Mouse (Mus musculus) cortical plate, adult 2 months (tissue): ENCODE measurements around the gene Eif3l. TPM values are rescaled to one million over a fixed set of nuclear protein-coding genes. Genes with fewer than 3 reads are reported as not detected.
"Not testable (repeated sequence)": the region's sequence is repeated elsewhere in the genome, so short reads cannot be mapped to it uniquely, and the experiment has no call there.

Experiments
- H3K27ac ChIP-seq: fragments of 200-500 bp; 2 replicates; pipeline ENCODE4 v1.5.1; 2012; ENCODE audit warnings: low read length, control low read depth, inconsistent platforms; ENCODE audit not compliant: insufficient read depth
- H3K4me1 ChIP-seq: fragments of 200-500 bp; 2 replicates; pipeline ENCODE4 v1.6.1; 2011; ENCODE audit warnings: low read length; ENCODE audit not compliant: control insufficient read depth, insufficient read depth
- H3K4me3 ChIP-seq: fragments of 200-500 bp; 2 replicates; pipeline ENCODE4 v1.5.1; 2011; ENCODE audit warnings: mild to moderate bottlenecking, low read length, control low read depth; ENCODE audit not compliant: insufficient read depth
- CTCF ChIP-seq: fragments of 200-500 bp; IDR thresholded peaks from 2 replicates; pipeline ENCODE4 v1.5.1; 2011; ENCODE audit warnings: mild to moderate bottlenecking, control low read depth, low read length; ENCODE audit not compliant: insufficient read depth; ENCODE audit errors: extremely low read depth
- POLR2A ChIP-seq: fragments of 200-500 bp; IDR thresholded peaks from 2 replicates; pipeline ENCODE4 v1.6.1; 2011; ENCODE audit warnings: mild to moderate bottlenecking, low read length, control low read depth; ENCODE audit not compliant: insufficient read depth; ENCODE audit errors: extremely low read depth
- polyA plus RNA-seq: library from polyadenylated mRNA; depleted of rRNA; stranded (reverse); fragments of >200 nt; gene quantifications from 2 replicates; pipeline ENCODE4 v1.2.3, GENCODE M21; 2012

Gene Eif3l
- polyA plus RNA-seq, 1 experiment, result 93.0 TPM

- H3K4me3 ChIP-seq, result peak overlapping the region; percentile 56
- peaks cover 7% of the 10 kb centered on the region; the same call in 1 of the 2 replicates for H3K4me1 ChIP-seq
- TF ChIP-seq POLR2A, result peak; percentile 66; the same call in 1 of the 2 replicates
- TF ChIP-seq CTCF, result no peak
- H3K27ac ChIP-seq, result no peak overlapping the region
Measured at GRCm38 (mm10) chr15:79030551-79031435, 44.2 kb upstream of the Eif3l start.

GRCm38 (mm10) chr15:79031908-79032307 is 43.1 kb upstream of the Eif3l start:
- not testable (repeated sequence) for H3K4me3 ChIP-seq, H3K27ac ChIP-seq, H3K4me1 ChIP-seq

DNA sequence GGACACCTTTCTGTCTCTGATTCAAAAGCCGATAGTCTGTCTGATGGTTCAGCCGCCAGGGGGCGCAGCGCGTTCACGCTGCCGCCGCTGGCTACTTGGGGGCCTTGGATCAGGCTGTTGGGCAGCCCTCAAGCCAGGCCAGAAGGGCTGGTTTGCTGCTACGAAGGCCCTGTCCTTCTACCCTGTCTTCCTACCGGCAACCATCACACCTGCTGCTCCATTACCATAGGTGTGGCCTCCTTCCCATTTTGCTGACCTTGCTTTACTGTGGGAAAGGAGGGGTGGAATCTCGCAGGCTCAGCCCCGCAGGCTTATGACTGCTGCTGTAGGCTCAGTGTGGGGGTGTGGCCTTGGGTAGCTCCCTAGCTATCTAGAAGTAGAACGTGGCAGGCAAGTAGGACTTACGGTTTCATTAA is 37.1 kb upstream of the Eif3l start:
- Histone ChIP-seq H3K4me3 (no peak overlapping the region), H3K4me1 (0 out of 2 replicates have a peak, but pooled peaks cover 2% of the 10 kb centered on the region)
- TF ChIP-seq CTCF (peak; percentile 67), POLR2A (no peak)

DNA sequence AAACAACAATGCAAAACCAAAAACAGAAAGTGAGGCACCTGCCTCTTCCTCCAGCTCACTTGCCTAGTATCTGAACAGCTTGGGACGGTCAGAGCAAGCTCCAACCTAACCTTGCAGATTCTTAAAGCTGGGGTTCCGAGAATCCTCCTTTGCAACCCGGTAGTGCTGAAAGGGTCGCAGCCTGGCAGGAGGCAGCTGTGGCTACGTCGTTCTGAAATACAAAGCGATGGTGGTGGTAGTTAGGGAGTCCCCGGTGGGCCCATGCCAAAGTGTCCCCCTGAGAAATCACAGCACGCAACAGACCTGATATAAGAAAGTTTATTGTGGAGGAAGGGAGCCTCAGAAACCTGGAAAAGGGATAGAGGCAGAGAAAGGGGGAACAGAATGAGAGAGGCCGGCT is 36.6 kb upstream of the Eif3l start:
- Histone ChIP-seq H3K27ac (no peak overlapping the region), H3K4me3 (no peak overlapping the region), H3K4me1 (0 out of 2 replicates have a peak, but pooled peaks cover 2% of the 10 kb centered on the region)
- TF ChIP-seq CTCF, result no peak

More for the DNA sequence above, 37.1 kb upstream of the Eif3l start:
- no peak overlapping the region for H3K27ac ChIP-seq

DNA sequence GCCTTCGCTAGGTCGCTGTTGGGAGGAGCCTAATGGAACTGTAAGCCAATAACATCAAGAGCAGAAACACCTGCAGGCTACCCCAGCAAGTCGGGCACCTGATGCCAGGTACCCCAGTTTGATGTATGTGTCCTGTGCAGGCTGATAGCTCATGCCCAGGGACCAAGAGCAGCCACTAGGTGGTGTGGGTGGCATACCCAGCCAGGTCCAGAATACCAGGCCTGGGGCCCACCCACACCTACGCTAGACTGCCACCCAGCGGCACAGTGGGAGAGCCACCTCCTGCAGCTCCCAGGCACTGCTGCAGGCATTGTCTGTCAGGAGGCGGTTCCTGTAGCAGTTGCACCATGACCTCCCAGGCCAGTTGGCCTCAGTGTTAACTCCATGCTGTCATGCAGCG is 36.1 kb upstream of the Eif3l start:
- Histone ChIP-seq H3K27ac (no peak overlapping the region), H3K4me1 (0 out of 2 replicates have a peak, but pooled peaks cover 2% of the 10 kb centered on the region), H3K4me3 (no peak overlapping the region)
- peak; percentile 63 for TF ChIP-seq CTCF
- no peak for TF ChIP-seq POLR2A

GRCm38 (mm10) chr15:79040501-79041416 is 34.2 kb upstream of the Eif3l start:
- Histone ChIP-seq H3K27ac (no peak overlapping the region), H3K4me3 (peak overlapping the region; percentile 4; the same call in 1 of the 2 replicates), H3K4me1 (0 out of 2 replicates have a peak, but pooled peaks cover 2% of the 10 kb centered on the region)
- no peak for TF ChIP-seq POLR2A
- TF ChIP-seq CTCF, result no peak

- peak within 1 kb of the TSS; percentile 54 for H3K4me3 ChIP-seq
- no peak within 1 kb of the TSS for H3K27ac ChIP-seq
- TF ChIP-seq CTCF (no peak), POLR2A (no peak)
- H3K4me1 ChIP-seq, result 0 out of 2 replicates have a peak, but pooled peaks cover 2% of the 10 kb centered on the region
Measured at GRCm38 (mm10) chr15:79041585-79041984, 33.4 kb upstream of the Eif3l start, which contains the start of gene Galr3. Gene Galr3, plus strand, starts transcription at chr15:79041885.

- TF ChIP-seq POLR2A (no peak), CTCF (no peak)
- Histone ChIP-seq H3K4me1 (0 out of 2 replicates have a peak, but pooled peaks cover 2% of the 10 kb centered on the region), H3K4me3 (peak overlapping the region; percentile 54), H3K27ac (no peak overlapping the region)
Measured at GRCm38 (mm10) chr15:79042721-79043491, 32.1 kb upstream of the Eif3l start.

DNA sequence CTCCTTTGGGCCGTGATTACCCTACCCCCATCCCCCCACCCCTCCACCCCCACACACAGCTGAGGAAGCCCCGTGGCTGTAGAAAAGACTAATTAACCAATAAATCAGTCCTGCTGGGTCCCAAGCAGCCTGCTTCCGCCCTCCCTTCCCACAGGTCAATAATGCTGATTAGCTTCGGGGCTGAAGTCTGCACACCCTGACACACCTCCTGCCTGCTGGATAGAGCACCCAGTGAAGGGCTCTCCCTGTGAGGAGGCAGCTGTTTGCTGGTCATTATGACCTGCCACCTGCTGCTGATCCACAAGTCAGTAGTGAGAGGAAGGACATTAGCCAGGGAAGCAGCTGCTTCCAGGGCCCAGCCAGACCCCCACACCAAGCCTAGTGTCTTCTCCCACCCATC is 30.1 kb upstream of the Eif3l start:
- Histone ChIP-seq H3K4me3 (no peak overlapping the region), H3K27ac (no peak overlapping the region), H3K4me1 (no peaks in the 10 kb centered on the region)
- no peak for TF ChIP-seq CTCF
- TF ChIP-seq POLR2A, result no peak
